Mouse (Mus musculus) left cerebral cortex, postnatal 14 days (tissue): ENCODE data around the gene Pla2g2f. TPM values are rescaled to one million over a fixed set of nuclear protein-coding genes. Genes with fewer than 3 reads are reported as not detected.

ENCODE experiments used
- DNase-seq, 2 experiments: peaks; one replicate each; pipeline ENCODE4 v3.0.0; 2021 to 2022; ENCODE audit warnings: low spot score in 2 of 2, mixed read lengths in 1 of 2
- intact Hi-C: fragments of 180-260 bp; cut with DNase I; formaldehyde crosslinking; loops from one replicate; pipeline ENCODE4 v1.15.1; 2025
- total RNA-seq, 2 experiments: library from RNA; stranded (reverse); gene quantifications; 2 replicates each; pipeline ENCODE4 v1.2.3; 2021

Pla2g2f gene
- total RNA-seq, 2 experiments from 2014 or later, result 0.21 to 0.29 TPM

- intact Hi-C loops, result no loop called here
- DNase-seq, result no peak
Measured at GRCm38 (mm10) chr4:138775435-138775834, 18.0 kb upstream of the Pla2g2f start, which contains the start of gene Pla2g2d. Gene Pla2g2d, plus strand, starts transcription at chr4:138775735.

- intact Hi-C loops, result no loop called here
- DNase-seq, result no peak
Measured at GRCm38 (mm10) chr4:138772386-138772785, 15.0 kb upstream of the Pla2g2f start.

- intact Hi-C loops, result no loop called here
- DNase-seq, result no peak
Measured at GRCm38 (mm10) chr4:138771970-138772369, 14.5 kb upstream of the Pla2g2f start.

GRCm38 (mm10) chr4:138762266-138762665 lies 4.8 kb upstream of the Pla2g2f start:
- no peak for DNase-seq
- intact Hi-C loops, result no loop called here

- intact Hi-C loops, result no loop called here
- DNase-seq, result no peak
Measured at GRCm38 (mm10) chr4:138755983-138756382, 1.4 kb downstream of the Pla2g2f start.

- no peak for DNase-seq
Measured at GRCm38 (mm10) chr4:138755439-138755838, 2.0 kb downstream of the Pla2g2f start.

GRCm38 (mm10) chr4:138754432-138754831 lies 3.0 kb downstream of the Pla2g2f start:
- intact Hi-C loops, result no loop called here
- no peak for DNase-seq

More at GRCm38 (mm10) chr4:138755439-138755838, 2.0 kb downstream of the Pla2g2f start:
- intact Hi-C loops, result no loop called here

GRCm38 (mm10) chr4:138753608-138754007 lies 3.8 kb downstream of the Pla2g2f start:
- intact Hi-C loops, result no loop called here
- DNase-seq, result no peak

- intact Hi-C loops, result no loop called here
- no peak for DNase-seq
Measured at GRCm38 (mm10) chr4:138752603-138753002, 4.8 kb downstream of the Pla2g2f start.

GRCm38 (mm10) chr4:138748369-138749072 lies 8.9 kb downstream of the Pla2g2f start:
- peak; percentile 76 to 80 for DNase-seq
- intact Hi-C loops, result loop anchor here (1.0 to 5.0 kb wide), 4 partner anchors 40 to 301 kb away; no protein-coding TSS in a partner anchor

GRCm38 (mm10) chr4:138747851-138748250 lies 9.6 kb downstream of the Pla2g2f start:
- intact Hi-C loops, result loop anchor here (1.0 to 5.0 kb wide), 4 partner anchors 40 to 301 kb away; no protein-coding TSS in a partner anchor
- DNase-seq, result peak; percentile 55 to 74

GRCm38 (mm10) chr4:138746866-138747265 lies 10.6 kb downstream of the Pla2g2f start:
- intact Hi-C loops, result loop anchor here (5.0 kb wide), 1 partner anchor 300 kb away; no protein-coding TSS in a partner anchor
- no peak for DNase-seq

- intact Hi-C loops, result loop anchor here (5.0 kb wide), 1 partner anchor 299 kb away; no protein-coding TSS in a partner anchor
- DNase-seq, result no peak
Measured at GRCm38 (mm10) chr4:138745884-138746283, 11.5 kb downstream of the Pla2g2f start.

- intact Hi-C loops, result no loop called here
- DNase-seq, result no peak
Measured at GRCm38 (mm10) chr4:138739136-138739851, 18.1 kb downstream of the Pla2g2f start.

GRCm38 (mm10) chr4:138737031-138737430 lies 20.4 kb downstream of the Pla2g2f start, which contains the start of gene Ubxn10:
Gene Ubxn10, minus strand, starts transcription at chr4:138737167.
- intact Hi-C loops, result no loop called here
- no peak for DNase-seq

- intact Hi-C loops, result no loop called here
- DNase-seq, result no peak
Measured at GRCm38 (mm10) chr4:138734863-138735262, 22.6 kb downstream of the Pla2g2f start.

GRCm38 (mm10) chr4:138734105-138734504 lies 23.3 kb downstream of the Pla2g2f start:
- intact Hi-C loops, result no loop called here
- DNase-seq, result no peak

GRCm38 (mm10) chr4:138729018-138729703 lies 28.3 kb downstream of the Pla2g2f start:
- intact Hi-C loops, result no loop called here
- DNase-seq, result no peak

GRCm38 (mm10) chr4:138725751-138726150 lies 31.7 kb downstream of the Pla2g2f start:
- no peak for DNase-seq
- intact Hi-C loops, result no loop called here

GRCm38 (mm10) chr4:138725127-138725461 lies 32.3 kb downstream of the Pla2g2f start:
- intact Hi-C loops, result no loop called here

More at GRCm38 (mm10) chr4:138725127-138725461, 32.3 kb downstream of the Pla2g2f start:
- DNase-seq, result peak in 1 of 2 experiments; percentile 53
